Mouse (Mus musculus) CD4-positive naive resting alpha-beta T cell, adult 76 days (primary cell): ENCODE data around the gene Mrps36. TPM values are rescaled to one million over a fixed set of nuclear protein-coding genes. Genes with fewer than 3 reads are reported as not detected.

Experiments
- total RNA-seq: library from RNA; stranded (reverse); gene quantifications from one replicate; pipeline ENCODE4 v1.2.4, GENCODE M21; 2023

Mrps36 gene
- total RNA-seq: 18.8 TPM

DNA sequence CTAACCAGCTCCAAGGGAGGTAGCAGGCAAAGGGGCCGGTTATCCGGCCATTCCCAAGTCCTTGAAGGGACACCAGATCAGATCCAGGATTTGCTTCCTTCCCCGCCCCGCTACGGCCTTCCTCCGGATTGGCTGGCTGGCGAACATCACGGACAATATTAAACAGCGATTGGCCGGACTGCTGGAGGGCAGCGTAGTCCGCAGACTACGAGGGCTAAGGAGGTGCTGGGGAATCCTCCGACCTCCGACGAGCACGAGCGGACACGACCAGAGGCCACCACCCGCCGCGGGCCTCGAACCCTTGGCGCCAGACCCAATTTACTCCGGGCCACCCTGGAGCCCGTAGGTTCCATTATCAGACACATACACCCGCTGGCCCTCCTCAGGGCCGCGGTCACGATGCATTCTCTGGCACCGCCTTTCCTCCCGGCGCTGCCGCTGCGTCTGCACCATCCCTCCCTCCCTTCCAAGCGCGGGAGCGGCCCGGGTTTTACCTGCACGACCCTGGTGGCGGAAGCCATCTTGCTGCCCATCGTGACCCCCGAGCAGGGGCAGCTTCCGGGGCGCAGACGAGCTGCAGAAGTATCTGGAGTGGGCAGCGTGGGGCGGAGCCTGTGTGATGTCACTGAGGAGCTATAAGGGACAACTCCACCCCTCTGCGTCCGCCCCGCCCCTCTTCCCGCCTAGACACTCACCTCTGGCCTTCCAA lies at the start of gene Mrps36:
Gene Mrps36, minus strand, starts transcription at position 624 of the 709 bp plus-strand sequence.

GRCm38 (mm10) chr13:100786414-100786867 lies 42.0 kb upstream of the Mrps36 start, which contains the start of gene Ccnb1:
TSS of gene Ccnb1 (minus strand) at chr13:100786570.

DNA sequence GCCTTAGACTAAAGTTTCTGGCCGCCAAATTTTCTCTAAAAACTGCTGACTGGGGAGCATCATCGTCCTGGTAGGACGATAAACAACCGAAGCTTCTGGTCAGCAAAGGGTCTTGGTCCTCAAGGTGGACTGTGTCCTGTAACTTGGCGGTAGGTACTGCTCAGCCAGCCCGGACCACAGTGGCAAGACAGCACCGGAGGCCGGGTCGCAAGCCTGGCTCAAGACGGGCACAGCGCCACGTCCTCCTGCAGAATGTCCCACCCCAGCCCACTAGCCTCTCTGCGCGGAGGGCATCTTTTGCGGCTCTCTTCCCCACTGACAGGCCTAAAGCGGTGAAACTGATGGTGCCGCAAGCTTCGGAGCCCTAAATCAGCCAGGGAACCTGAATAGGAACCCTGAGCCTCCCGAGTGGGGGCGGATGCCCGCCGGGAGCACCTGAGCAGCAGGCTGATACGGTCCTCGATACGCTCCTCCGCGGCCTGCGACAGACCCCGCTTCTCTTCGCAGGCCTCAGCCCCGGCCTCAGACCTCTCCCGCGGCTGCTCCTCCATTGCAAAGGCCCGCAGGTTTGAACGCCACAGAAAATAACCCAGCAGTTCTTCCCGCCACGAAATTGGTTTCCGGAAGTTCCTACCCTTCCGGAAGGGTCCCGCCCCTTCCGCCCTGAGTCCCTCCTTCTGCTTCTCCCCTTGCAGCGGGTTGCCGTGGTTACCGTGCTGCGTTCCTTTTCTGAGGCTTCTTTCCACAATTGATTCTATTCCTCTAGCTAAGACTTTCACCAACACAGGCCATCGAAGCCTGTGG lies 31.0 kb upstream of the Mrps36 start, which contains the start of gene Cenph:
Gene Cenph, minus strand, starts transcription at position 648 of the 804 bp plus-strand sequence.

GRCm38 (mm10) chr13:100730861-100731176 lies 13.6 kb downstream of the Mrps36 start, which contains the start of gene Cdk7:
TSS of gene Cdk7 (minus strand) at chr13:100730939.

Other genes with a start within 250 kb of the Mrps36 start
- not detected for gene Ocln, start 191.9 kb downstream of the Mrps36 start, total RNA-seq
- 3.1 TPM for gene Marveld2, start 127.7 kb downstream of the Mrps36 start, total RNA-seq
- gene Ak6, start 93.7 kb downstream of the Mrps36 start, total RNA-seq: 59.6 TPM
- gene Rad17, start 93.6 kb downstream of the Mrps36 start, total RNA-seq: 21.3 TPM
- gene Taf9, start 93.1 kb downstream of the Mrps36 start, total RNA-seq: 10.1 TPM
- gene Ccdc125, start 74.9 kb downstream of the Mrps36 start, total RNA-seq: 12.8 TPM
- gene Cdk7, start 13.7 kb downstream of the Mrps36 start, total RNA-seq: 34.2 TPM
- 0.91 TPM for gene Cenph, start 31.2 kb upstream of the Mrps36 start, total RNA-seq
- 2.4 TPM for gene Ccnb1, start 41.9 kb upstream of the Mrps36 start, total RNA-seq
- 50.2 TPM for gene Slc30a5, start 88.8 kb upstream of the Mrps36 start, total RNA-seq